Mouse (Mus musculus): Measurements from ENCODE around the gene Sarnp.

DNA sequence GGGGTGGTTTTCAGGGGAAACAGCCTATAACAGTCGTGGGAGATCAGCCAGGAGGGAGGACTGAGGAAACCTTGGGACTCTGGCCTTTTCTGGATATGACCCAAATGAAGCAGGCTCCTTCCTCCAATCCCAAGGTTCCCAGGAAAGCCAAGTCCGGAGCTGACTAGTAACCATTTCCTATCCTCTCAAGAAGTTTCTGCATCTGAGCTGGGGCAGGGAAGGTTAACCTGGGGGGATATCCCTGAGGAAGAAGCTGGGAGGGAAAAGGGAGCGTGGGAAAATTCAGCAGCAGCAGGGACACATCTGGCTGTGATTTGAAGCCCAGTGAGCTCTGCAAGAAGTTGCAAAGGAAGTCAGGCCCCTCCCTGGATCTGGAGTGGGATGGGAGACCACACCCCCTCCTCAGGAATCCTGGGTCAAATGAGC lies 103.6 kb downstream of the Sarnp start:
- TF ChIP-seq CTCF (IDR thresholded peaks at IDR 0.05; ENCODE audit: control insufficient read depth, insufficient read depth, insufficient read length) (no peak), USF1 (IDR thresholded peaks at IDR 0.05; ENCODE audit: low read depth) (no peak), MYOD1 (IDR thresholded peaks at IDR 0.05; ENCODE audit: control insufficient read depth, insufficient read length, low read depth) (no peak), MYOG (IDR thresholded peaks at IDR 0.05; ENCODE audit: control insufficient read depth, extremely low read depth, insufficient read length) (no peak), MAX (IDR thresholded peaks at IDR 0.05) (no peak)
